Mouse (Mus musculus): ENCODE data around the gene Plaur.
A peak's percentile ranks its signal among the peaks of the same experiment; 100 is the strongest.
"Not testable (repeated sequence)": the region's sequence is repeated elsewhere in the genome, so short reads cannot be mapped to it uniquely, and the experiment has no call there.

The Plaur gene

DNA sequence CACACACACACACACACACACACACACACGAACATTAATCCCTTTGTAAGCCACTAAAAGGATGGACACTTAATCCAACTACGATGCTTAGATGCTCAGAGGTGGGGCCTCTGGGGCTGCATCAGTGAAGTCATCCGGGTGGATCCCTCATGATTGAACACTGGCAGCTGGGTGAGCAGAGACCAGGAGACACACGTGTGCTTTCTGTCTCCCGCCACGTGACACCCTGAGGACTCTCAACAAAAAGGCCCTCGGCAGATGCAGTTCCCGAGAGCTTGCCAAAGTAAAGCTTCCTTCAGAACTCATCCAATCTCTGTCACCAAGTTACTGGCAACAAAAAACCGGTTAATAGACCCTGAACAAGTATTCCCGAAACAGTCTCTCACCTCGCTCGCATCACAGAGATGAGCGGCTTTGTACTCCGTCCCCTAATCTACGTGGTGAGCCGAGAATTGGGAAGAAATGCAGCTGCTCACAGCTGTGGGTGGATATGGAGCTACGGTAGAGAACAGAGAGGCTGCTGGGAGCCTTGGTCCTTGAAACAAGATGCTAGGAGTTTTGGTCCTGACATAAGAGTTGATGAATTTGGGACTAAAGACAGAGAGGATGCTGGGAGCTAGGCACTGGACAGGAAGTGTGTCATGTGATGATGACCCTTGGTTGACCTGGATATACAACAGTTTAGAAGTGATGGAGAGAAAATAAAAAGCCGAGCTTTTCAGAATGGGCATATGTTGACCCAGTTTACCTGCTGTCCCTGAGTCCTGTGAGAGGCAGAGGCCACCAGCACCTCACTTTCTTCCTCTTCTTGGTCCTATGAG is 18.0 kb downstream of the Plaur start:
- no peak for DNase-seq

DNA sequence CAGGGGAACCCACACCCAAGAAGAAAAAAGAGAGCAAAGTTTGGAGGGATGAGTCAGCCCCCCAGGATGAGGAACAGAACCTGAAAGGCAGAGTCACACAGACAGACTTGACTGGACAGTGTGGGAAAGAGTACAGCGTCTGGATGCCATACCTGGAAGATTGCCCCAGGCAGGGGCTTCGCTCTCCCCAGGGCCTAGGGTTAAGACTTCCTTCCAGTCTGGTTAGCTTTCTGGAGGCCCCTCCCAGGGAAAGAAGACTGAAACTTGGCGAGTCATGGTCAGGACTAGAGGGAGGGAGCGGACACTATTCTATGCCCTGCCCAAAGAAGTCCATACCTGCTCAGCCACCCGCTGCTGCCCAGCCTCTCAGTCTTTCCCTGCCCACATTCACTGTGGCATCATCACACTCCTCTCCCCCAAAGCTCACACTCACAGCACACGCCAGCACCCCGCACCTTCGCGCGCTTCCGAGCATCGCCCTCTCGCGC is 18.7 kb downstream of the Plaur start:
- DNase-seq, result peak; percentile 40

DNA sequence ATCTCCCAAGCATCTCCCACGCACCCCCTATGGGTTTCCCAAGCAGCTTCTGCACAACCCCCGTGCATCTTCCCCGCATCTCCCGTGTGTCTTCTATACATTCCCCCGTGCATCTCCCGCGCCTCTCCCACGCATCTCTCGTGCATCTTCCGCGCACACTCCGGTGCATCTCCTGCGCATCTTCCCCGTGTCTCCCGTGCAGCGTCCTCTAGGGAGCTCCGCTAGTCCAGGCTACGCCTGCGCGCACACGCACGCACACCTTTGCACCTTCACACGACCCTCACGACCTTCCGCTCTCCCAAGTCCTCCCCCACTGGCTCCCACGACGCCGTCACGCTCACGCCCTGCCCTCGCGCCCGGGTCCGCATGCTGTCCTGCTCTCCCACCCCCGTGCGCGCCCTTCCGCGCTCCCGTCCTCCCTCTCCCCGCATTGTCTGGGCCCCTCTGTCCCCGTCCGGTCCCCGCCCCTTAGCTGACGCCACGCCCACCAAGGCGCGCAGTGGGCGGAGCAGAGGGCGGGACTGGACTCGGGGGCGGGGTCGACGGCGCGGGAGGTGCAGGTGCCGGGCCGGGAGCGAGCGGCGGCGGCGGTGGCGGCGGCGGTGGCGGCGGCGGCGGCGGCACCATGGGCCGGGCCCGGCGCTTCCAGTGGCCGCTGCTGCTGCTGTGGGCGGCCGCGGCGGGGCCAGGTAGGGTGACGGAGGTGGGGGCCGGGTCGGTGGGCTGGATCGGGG is 19.4 kb downstream of the Plaur start, which contains the start of gene Cadm4:
Cadm4 (plus strand) TSS at position 550 of the 734 bp plus-strand sequence.
- DNase-seq, result peak; percentile 94

DNA sequence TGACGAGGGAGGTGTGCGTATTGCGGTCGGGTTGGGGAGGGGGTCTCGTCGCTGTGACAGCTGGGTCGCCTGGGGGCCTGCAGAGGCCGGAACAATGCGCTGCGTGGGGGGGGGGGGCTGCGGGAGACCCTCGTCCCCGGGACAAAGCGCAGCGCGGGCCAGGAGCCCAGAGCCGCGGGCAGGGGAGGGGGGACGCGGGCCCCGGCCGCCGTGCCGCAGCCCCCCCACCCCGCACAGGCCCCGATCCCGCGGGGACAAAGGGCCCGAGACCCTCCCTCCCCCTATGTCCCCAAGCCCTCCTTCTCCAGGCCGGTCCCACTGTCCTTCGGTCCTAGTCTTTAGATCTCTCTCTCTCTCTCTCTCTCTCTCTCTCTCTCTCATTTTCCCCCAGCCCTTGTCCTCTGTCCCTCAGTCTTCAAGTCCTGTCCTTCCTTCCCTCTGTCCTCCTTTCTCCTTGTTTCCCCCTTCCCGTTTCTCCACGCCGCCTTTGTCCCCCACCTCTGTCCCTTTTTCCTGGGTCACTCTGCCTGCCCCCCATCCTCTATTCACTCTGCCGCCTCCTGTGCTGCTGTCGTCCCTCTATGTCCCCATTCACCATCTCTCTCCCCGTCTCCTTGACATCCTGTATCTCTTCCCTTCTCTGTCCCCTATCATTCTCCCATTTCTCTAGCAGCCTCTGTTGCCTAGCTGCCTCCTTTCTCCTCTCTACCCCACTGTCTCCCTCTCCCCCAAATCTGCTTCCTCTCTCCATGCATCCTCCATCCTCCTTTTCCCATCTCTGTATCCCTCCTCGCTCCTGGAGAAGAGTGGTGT is 20.1 kb downstream of the Plaur start:
- no peak for DNase-seq

DNA sequence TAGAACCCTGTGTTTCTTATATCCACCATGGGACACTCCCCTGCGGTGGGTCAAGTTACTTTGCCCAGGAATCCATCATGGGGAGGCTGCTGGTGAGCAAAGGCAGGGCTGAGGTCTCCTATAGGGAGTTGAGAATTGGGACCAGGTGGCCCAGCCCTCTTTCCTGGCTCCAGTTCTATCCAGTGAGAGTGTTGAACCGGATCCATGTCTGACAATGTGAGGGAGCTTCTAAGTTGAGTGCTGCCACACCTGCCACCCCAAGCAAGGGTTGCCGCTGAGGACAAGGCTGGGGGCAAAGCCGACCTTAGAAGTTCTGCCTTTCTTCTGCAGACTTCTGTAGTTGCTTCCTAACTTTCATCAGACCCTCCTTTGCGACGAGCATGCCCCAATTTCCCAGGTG is 21.0 kb downstream of the Plaur start:
- not testable (repeated sequence) for DNase-seq

GRCm38 (mm10) chr7:24485481-24485880 is 23.2 kb downstream of the Plaur start:
- no peak for DNase-seq

GRCm38 (mm10) chr7:24486654-24487130 is 24.4 kb downstream of the Plaur start:
- no peak for DNase-seq

DNA sequence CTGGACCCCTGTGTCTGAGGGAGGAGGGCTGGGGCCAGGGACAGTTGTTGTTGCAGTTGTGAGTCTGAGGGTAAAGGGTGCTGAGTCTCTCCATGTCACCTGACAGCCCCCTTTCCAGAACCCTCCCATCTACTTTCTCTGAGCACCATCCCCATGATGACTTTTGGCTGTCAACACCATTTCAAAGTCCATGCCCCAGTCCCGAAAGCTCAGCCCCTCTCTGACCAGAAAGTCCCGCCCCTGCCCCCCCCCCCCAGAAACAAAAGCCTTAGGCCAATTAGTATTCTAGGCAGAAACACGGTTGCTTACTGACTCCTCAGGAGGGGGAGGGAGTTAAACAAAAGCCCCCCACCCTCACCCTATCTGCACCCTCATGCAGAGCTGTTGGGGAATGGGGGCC is 25.1 kb downstream of the Plaur start:
- DNase-seq, result no peak

- DNase-seq, result peak; percentile 46
These were observed 26.0 kb downstream of the Plaur start for GRCm38 (mm10) chr7:24488303-24488702.

GRCm38 (mm10) chr7:24499856-24500577 is 37.7 kb downstream of the Plaur start:
- DNase-seq, result no peak

GRCm38 (mm10) chr7:24500929-24501328 is 38.6 kb downstream of the Plaur start:
- no peak for DNase-seq

GRCm38 (mm10) chr7:24501492-24501891 is 39.2 kb downstream of the Plaur start:
- no peak for DNase-seq

DNA sequence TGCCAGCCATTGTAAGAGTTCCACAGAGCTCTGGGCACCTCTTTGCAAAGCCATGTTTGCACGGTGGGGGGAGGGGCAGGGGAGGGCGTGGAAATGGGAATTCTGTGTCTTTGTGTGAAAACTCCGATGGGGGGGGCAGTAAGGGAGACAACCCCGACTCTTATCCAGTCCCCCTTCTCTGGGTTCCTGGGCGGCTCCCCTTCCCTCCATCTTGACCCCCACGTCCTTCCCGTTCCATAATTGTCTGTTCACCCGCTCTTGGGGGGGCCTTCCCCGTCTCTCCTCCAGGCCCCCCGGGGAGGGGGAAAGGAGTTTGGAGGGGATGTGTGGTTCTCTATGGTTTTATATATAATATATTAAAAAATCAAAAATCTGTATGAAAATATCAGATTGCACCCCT is 41.7 kb downstream of the Plaur start:
- no peak for DNase-seq

DNA sequence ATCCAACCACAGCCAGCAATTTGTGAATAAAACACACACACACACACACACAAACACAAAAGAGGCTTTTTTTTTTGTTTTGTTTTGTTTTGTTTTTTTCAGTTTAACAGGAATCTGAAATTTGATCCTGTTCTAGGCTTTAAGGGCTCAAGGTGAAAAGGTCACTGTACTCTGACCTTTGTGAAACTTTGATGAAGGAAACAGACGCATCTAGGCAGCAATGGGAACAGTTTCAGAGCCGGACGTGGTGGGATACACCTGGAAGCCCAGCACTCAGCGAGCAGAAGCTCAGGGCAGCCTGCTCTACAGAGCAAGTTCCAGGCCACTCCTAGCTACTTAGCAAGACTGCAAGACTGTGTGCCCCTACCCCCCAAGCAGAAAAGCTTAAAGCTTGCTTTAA is 42.6 kb downstream of the Plaur start:
- DNase-seq, result no peak

- DNase-seq, result no peak
These were observed 43.3 kb downstream of the Plaur start for GRCm38 (mm10) chr7:24505447-24506064.

DNA sequence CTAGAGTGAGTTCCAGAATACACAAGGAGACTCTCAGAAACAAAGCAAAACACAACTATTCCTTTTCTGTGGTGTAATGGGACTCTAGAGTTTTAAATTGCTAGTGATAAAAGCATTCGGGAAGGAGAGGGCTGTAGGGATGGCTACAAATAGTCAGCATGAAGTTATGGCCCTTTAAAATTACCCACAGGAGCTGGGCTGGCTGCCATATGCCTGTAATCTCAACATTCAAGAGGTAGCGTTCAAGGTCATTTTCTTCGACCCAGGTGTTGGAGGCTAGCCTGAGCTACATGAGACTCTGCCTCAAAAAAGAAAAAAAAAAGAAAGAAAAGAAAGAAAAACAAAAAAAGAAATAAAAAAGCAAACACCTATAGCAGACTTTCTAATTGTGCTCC is 43.8 kb downstream of the Plaur start:
- DNase-seq, result peak; percentile 49

- DNase-seq, result peak; percentile 73
These were observed 44.2 kb downstream of the Plaur start for GRCm38 (mm10) chr7:24506476-24506837.

GRCm38 (mm10) chr7:24506838-24507725 is 44.8 kb downstream of the Plaur start, which contains the start of gene Zfp428:
Gene Zfp428, plus strand, starts transcription at chr7:24507006.
- peak; percentile 86 for DNase-seq

DNA sequence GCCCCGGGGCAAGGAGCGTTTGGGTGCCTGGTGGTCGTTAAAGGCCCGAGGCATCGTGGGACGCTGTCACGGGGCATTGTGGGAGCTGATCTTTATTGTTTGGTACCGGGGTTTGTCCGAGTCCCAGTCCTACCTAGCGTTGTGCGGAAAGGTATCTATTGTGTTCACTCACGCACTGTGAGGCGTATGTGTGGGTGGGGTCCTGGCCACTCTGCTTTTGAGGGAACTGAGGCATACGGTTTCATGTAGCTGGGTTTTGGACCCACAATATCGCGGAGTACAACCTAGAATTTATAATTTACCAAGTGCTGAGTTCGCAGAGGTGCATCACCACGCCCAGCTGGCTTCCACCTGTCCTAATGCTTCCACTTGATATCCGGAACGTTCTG is 45.4 kb downstream of the Plaur start:
- DNase-seq, result peak; percentile 41

- no peak for DNase-seq
These were observed 50.1 kb downstream of the Plaur start, which contains the start of gene AC161166.1 for GRCm38 (mm10) chr7:24512355-24512754. Gene AC161166.1, minus strand, starts transcription at chr7:24512455.

GRCm38 (mm10) chr7:24516319-24516718 is 54.0 kb downstream of the Plaur start:
- not testable (repeated sequence) for DNase-seq

Data from cerebellum, adult 11 months (tissue).